Mouse (Mus musculus) lung, postnatal 0 days (tissue): ENCODE measurements at regions not wholly inside any gene's neighbourhood (a gene's known extent, or its start where the extent isn't known, plus 50 kb on each side); places are given as distances from the start of the nearest gene placed in this dataset.

ENCODE experiments used
- CTCF ChIP-seq: IDR thresholded peaks from 2 replicates; pipeline ENCODE4 v1.5.1; 2016; ENCODE audit warnings: antibody characterized with exemption, mild to moderate bottlenecking
- EP300 ChIP-seq: IDR thresholded peaks from 2 replicates; pipeline ENCODE4 v1.6.1; 2016; ENCODE audit warnings: antibody characterized with exemption, mild to moderate bottlenecking, control low read depth

DNA sequence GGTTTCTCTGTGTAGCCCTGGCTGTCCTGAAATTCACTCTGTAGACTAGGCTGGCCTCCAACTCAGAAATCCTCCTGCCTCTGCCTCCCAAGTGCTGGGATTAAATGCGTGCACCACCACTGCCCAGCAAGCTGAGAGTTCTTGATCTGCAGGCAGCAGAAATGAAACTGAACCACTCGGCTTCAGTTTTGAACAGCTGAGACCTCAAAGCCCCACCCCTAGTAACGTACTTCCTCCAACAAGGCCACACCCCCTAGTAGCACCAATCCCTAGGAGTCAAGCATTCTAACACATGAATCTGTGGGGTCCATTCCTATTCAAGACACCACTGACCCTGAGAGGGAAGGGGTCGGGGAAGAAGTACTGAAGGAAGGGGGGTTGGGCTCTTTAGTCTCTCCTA lies 50.8 kb upstream of the Fam222a start:
- no peak for TF ChIP-seq EP300
- TF ChIP-seq CTCF = no peak
